Mouse (Mus musculus): ENCODE data around the gene Pom121l2. TPM values are rescaled to one million over a fixed set of nuclear protein-coding genes. Genes with fewer than 3 reads are reported as not detected.

Gene Pom121l2
- polyA plus RNA-seq, 1 experiment from 2014 or later: not detected

DNA sequence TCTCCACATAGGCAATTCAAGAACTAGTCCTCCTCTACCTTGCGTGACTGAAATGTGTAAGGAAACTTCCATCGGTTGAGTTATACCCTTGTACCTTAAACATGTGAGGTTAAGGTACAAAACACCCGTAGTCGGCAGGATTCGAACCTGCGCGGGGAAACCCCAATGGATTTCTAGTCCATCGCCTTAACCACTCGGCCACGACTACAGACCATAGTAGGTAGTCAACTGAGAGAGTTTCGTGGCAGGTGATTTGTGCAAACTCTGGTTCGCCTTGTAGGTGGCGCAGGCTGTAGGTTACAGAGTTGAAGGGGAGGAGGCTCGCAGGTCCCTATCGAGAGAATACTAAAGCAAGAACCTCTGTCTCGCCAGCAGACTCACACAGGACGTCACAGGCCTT is 44.0 kb upstream of the Pom121l2 start:
- Histone ChIP-seq H3K27me3 (ENCODE audit: control insufficient read depth, insufficient read depth, low read length) (no peaks in the 10 kb centered on the region), H3K9me3 (ENCODE audit: control insufficient read depth, low read length) (no peaks in the 10 kb centered on the region), H3K4me3 (ENCODE audit: low read depth, low read length) (peak overlapping the region; percentile 8; the same call in 1 of the 2 replicates), H3K4me2 (replicated peaks; ENCODE audit: low read depth) (peak overlapping the region; percentile 34), H3K27ac (replicated peaks) (0 out of 2 replicates have a peak overlapping the region, but pooled peaks have one; percentile 6), H3K9ac (ENCODE audit: low read length) (no peak overlapping the region), H3K4me1 (replicated peaks; ENCODE audit: control insufficient read depth, insufficient read depth) (no peaks in the 10 kb centered on the region), H3K36me3 (ENCODE audit: control insufficient read depth, insufficient read depth, low read length) (no peaks in the 10 kb centered on the region)
- TF ChIP-seq CTCF (IDR thresholded peaks at IDR 0.05; ENCODE audit: low read depth) (0 out of 2 replicates have a peak, but pooled peaks have one; percentile 11), EP300 (optimal IDR thresholded peaks at IDR 0.05) (no peak)
- DNase-seq (ENCODE audit: low spot score) (peak; percentile 63), ATAC-seq (ENCODE audit: low FRiP score, low TSS enrichment) (peak; percentile 53; the same call in 1 of the 2 replicates)
- whole genome bisulfite sequencing: 12% methylated on average over 17 of the region's 17 CpGs

DNA sequence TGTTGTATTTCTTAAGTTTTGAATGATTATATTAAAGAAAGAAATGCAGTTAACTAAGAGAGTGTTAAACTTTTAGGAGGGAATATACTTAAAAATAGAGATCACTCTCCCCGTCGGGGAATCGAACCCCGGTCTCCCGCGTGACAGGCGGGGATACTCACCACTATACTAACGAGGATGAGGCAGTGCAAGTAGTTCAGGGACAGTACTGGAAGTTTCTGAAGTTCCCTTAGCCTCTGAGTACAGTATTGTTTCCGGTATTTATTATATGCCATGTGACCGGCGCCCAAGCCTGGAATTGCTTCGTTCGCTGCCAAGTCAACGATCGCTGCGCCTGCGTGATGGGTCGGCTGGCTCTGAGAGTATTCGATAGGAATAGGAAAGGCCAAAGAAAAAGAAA is 40.8 kb upstream of the Pom121l2 start:
- WGBS: under 1% methylated on average over 19 of the region's 19 CpGs
- peak overlapping the region; percentile 61 for H3K4me2 ChIP-seq (replicated peaks; ENCODE audit: low read depth)
- H3K4me1 ChIP-seq (replicated peaks; ENCODE audit: control insufficient read depth, insufficient read depth): no peaks in the 10 kb centered on the region
- no peaks in the 10 kb centered on the region for H3K9me3 ChIP-seq (ENCODE audit: control insufficient read depth, low read length)
- TF ChIP-seq EP300 (optimal IDR thresholded peaks at IDR 0.05) (no peak), CTCF (IDR thresholded peaks at IDR 0.05; ENCODE audit: low read depth) (no peak)
- H3K27ac ChIP-seq (replicated peaks): peak overlapping the region; percentile 35; the same call in 1 of the 2 replicates
- ATAC-seq (ENCODE audit: low FRiP score, low TSS enrichment) (peak; percentile 89), DNase-seq (ENCODE audit: low spot score) (peak; percentile 90)
- peak overlapping the region; percentile 45; the same call in 1 of the 2 replicates for H3K9ac ChIP-seq (ENCODE audit: low read length)
- no peaks in the 10 kb centered on the region for H3K27me3 ChIP-seq (ENCODE audit: control insufficient read depth, insufficient read depth, low read length)
- H3K36me3 ChIP-seq (ENCODE audit: control insufficient read depth, insufficient read depth, low read length): no peaks in the 10 kb centered on the region
- H3K4me3 ChIP-seq (ENCODE audit: low read depth, low read length): peak overlapping the region; percentile 51

DNA sequence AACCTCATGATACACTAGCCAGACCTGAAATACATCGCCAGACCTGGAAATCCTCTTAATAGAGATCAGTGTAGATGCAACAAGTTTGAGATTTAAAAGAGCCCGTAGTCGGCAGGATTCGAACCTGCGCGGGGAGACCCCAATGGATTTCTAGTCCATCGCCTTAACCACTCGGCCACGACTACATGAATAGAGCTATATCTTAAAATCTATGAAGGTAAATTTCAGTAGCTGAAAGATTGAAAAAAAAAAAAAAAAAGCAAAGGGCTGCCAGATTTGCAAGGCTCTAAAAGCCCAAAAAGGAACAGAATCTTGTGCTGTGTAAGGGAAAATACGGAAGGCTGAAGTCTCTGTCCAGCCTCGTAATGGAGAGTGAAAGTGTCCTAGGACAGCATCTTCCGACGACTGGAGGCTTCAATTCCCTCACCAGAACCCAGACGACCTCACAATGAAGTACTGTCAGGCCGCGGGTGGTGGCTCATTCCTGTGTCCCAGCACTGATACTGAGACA is 40.1 kb upstream of the Pom121l2 start:
- peak; percentile 63 for TF ChIP-seq EP300 (optimal IDR thresholded peaks at IDR 0.05)
- TF ChIP-seq CTCF (IDR thresholded peaks at IDR 0.05; ENCODE audit: low read depth): no peak
- peak overlapping the region; percentile 61 for H3K4me2 ChIP-seq (replicated peaks; ENCODE audit: low read depth)
- no peaks in the 10 kb centered on the region for H3K9me3 ChIP-seq (ENCODE audit: control insufficient read depth, low read length)
- no peaks in the 10 kb centered on the region for H3K27me3 ChIP-seq (ENCODE audit: control insufficient read depth, insufficient read depth, low read length)
- peak overlapping the region; percentile 35; the same call in 1 of the 2 replicates for H3K27ac ChIP-seq (replicated peaks)
- peak; percentile 53 for ATAC-seq (ENCODE audit: low FRiP score, low TSS enrichment)
- H3K4me1 ChIP-seq (replicated peaks; ENCODE audit: control insufficient read depth, insufficient read depth): no peaks in the 10 kb centered on the region
- WGBS: 1% methylated on average over 16 of the region's 16 CpGs
- peak; percentile 67 for DNase-seq (ENCODE audit: low spot score)
- H3K9ac ChIP-seq (ENCODE audit: low read length): peak overlapping the region; percentile 45
- peak overlapping the region; percentile 51 for H3K4me3 ChIP-seq (ENCODE audit: low read depth, low read length)
- H3K36me3 ChIP-seq (ENCODE audit: control insufficient read depth, insufficient read depth, low read length): no peaks in the 10 kb centered on the region

DNA sequence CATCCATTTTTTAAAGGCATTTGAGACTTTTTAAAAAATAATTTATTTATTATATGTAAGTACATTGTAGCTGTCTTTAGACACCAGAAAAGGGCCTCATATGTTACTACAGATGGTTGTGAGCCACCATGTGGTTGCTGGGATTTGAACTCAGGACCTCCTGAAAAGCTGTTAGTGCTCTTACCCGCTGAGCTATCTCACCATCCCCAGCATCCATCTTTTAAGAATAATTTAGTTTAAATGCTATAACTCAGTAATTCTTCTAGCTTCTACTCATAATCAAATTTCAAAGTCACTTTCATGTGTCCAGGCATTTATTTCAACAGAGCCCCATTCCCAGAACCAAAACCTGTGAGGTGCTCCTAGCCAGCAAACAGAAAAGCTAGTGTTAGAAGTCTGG is 37.4 kb upstream of the Pom121l2 start:
- H3K27me3 ChIP-seq (ENCODE audit: control insufficient read depth, insufficient read depth, low read length): no peaks in the 10 kb centered on the region
- 91% methylated on average over 1 of the region's 1 CpGs for WGBS
- H3K27ac ChIP-seq (replicated peaks): no peak overlapping the region
- ATAC-seq (ENCODE audit: low FRiP score, low TSS enrichment) (no peak), DNase-seq (ENCODE audit: low spot score) (no peak)
- H3K4me1 ChIP-seq (replicated peaks; ENCODE audit: control insufficient read depth, insufficient read depth): no peaks in the 10 kb centered on the region
- no peaks in the 10 kb centered on the region for H3K36me3 ChIP-seq (ENCODE audit: control insufficient read depth, insufficient read depth, low read length)
- no peak for TF ChIP-seq CTCF (IDR thresholded peaks at IDR 0.05; ENCODE audit: low read depth)
- TF ChIP-seq EP300 (optimal IDR thresholded peaks at IDR 0.05): no peak
- no peak overlapping the region for H3K4me2 ChIP-seq (replicated peaks; ENCODE audit: low read depth)
- no peak overlapping the region for H3K4me3 ChIP-seq (ENCODE audit: low read depth, low read length)
- no peaks in the 10 kb centered on the region for H3K9me3 ChIP-seq (ENCODE audit: control insufficient read depth, low read length)
- H3K9ac ChIP-seq (ENCODE audit: low read length): no peak overlapping the region

DNA sequence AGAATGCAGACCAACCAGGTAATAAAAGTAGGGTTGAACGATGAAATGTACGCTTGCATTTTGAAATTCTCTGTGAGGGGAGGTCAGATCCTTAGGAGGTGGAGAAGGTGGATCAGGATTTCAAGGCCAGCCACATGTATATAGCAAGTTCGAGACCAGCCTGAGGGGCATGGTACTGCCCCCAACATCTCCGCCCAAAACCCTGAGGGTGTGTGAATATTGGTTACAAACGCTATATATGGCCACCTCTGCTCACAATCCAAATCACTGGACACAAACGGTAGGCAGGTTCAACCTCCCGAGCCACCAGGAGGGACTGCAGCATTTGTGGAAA is 36.4 kb upstream of the Pom121l2 start:
- TF ChIP-seq EP300 (optimal IDR thresholded peaks at IDR 0.05) (no peak), CTCF (IDR thresholded peaks at IDR 0.05; ENCODE audit: low read depth) (peak; percentile 30; the same call in 1 of the 2 replicates)
- under 1% methylated on average over 7 of the region's 7 CpGs for WGBS
- Histone ChIP-seq H3K4me1 (replicated peaks; ENCODE audit: control insufficient read depth, insufficient read depth) (no peaks in the 10 kb centered on the region), H3K27me3 (ENCODE audit: control insufficient read depth, insufficient read depth, low read length) (no peaks in the 10 kb centered on the region), H3K9ac (ENCODE audit: low read length) (peak overlapping the region; percentile 67), H3K4me2 (replicated peaks; ENCODE audit: low read depth) (peak overlapping the region; percentile 78), H3K4me3 (ENCODE audit: low read depth, low read length) (peak overlapping the region; percentile 71), H3K36me3 (ENCODE audit: control insufficient read depth, insufficient read depth, low read length) (no peaks in the 10 kb centered on the region), H3K9me3 (ENCODE audit: control insufficient read depth, low read length) (no peaks in the 10 kb centered on the region), H3K27ac (replicated peaks) (peak overlapping the region; percentile 67; the same call in 1 of the 2 replicates)
- ATAC-seq (ENCODE audit: low FRiP score, low TSS enrichment): peak; percentile 50
- no peak for DNase-seq (ENCODE audit: low spot score)

DNA sequence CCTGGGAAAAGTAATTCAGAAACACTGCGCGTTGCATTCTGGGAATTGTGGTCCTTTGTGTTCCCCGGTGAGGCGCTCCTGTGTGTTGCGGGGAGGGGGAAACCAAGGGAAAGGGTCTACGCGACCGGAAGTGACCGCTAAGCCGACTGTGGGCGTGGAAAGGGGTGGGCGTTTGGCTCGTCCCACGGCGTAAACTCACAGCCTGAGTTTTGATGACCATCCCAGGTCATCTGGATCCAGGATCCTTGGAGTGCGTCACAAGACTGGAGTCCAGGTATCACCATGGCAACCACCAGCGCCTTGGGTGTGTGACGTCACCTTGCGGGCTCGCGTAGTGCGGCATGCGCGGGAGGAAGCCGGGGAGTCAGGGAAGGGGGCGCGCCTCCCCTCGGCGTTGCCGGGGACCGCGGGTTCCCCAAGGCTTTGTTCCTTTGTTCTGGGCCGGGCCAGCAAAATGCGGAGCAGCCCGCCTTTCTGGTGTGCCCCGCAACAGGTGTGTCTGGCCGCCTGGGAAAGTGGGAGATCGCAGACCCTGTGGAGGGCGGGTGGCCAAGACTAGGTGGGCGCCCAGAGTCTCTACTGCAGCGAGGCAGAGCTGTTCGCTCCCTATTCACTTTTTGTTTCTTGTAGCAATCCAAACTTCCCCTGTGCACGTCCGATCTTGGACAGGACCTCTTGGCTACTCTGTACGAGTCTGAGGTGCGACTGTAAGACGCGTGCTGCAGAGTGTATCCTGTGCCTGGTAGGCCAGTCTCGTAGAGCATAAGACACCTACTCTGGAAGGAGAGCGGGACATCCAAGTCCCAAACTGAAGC is 35.9 kb upstream of the Pom121l2 start, which contains the start of gene Zfp184:
Gene Zfp184 (plus strand): TSS at position 169 of the 815 bp plus-strand sequence.
- Histone ChIP-seq H3K4me1 (replicated peaks; ENCODE audit: control insufficient read depth, insufficient read depth) (no peaks in the 10 kb centered on the region), H3K9ac (ENCODE audit: low read length) (peak within 1 kb of the TSS; percentile 67), H3K27ac (replicated peaks) (peak within 1 kb of the TSS; percentile 67), H3K27me3 (ENCODE audit: control insufficient read depth, insufficient read depth, low read length) (no peaks in the 10 kb centered on the region), H3K4me3 (ENCODE audit: low read depth, low read length) (peak within 1 kb of the TSS; percentile 71), H3K36me3 (ENCODE audit: control insufficient read depth, insufficient read depth, low read length) (no peaks in the 10 kb centered on the region), H3K9me3 (ENCODE audit: control insufficient read depth, low read length) (no peaks in the 10 kb centered on the region), H3K4me2 (replicated peaks; ENCODE audit: low read depth) (peak within 1 kb of the TSS; percentile 78)
- ATAC-seq (ENCODE audit: low FRiP score, low TSS enrichment) (peak; percentile 86), DNase-seq (ENCODE audit: low spot score) (peak; percentile 88)
- under 1% methylated on average over 50 of the region's 50 CpGs for WGBS
- TF ChIP-seq CTCF (IDR thresholded peaks at IDR 0.05; ENCODE audit: low read depth): peak; percentile 48
- TF ChIP-seq EP300 (optimal IDR thresholded peaks at IDR 0.05): no peak

Data from stomach, postnatal 0 days (tissue).